Mouse (Mus musculus): ENCODE measurements around the gene Adprm. TPM values are rescaled to one million over a fixed set of nuclear protein-coding genes. Genes with fewer than 3 reads are reported as not detected.

Gene Adprm
- 8.3 and 21.9 TPM in 2 replicates for polyA plus RNA-seq (2012; rRNA removed; ENCODE audit: low replicate concordance)

GRCm38 (mm10) chr11:67052321-67052952 lies at the start of gene Adprm, which contains the start of gene Sco1:
Adprm (minus strand) TSS chr11:67052594.
Sco1 (plus strand) TSS chr11:67052670.

GRCm38 (mm10) chr11:67078000-67078399 lies 25.6 kb upstream of the Adprm start, which contains the start of gene Myh3:
Myh3 (plus strand) TSS chr11:67078300.

DNA sequence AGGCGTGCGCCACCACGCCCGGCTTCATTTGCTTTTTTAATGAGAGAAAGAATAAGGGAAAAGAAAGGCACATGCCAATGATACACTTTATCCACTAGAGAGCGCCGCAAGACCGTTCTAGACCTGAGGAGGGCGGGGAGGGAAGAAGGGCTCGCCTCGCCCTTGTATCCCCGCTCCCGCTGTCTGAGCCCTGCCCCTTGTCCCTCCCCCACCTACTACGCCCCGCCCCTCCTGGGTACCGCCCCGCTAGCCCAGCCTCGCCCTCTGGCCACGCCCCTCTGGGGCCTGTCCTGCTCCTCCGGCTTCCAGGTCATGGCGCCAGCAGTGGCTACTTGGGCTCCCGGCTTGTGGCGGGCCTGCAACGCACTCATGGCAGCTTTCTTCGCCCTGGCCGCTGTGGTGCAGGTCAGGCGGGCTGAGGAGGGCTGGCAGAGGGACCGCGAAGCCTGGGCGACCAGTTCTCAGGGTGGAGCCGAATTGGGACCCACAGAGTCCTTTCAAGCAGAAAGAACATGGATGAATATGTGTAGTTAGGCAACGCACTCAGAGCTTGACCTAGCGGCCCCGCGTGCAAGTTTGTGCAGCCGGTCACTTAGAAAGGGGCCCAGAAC lies 27.4 kb downstream of the Adprm start, which contains the start of gene Tmem220:
Gene Tmem220, plus strand, starts transcription at position 288 of the 611 bp plus-strand sequence.

Other genes with a start within 250 kb of the Adprm start
- 0.08 TPM in 1 of 2 replicates, not detected in the other for gene Pirt, start 140.6 kb downstream of the Adprm start, polyA plus RNA-seq (2012; rRNA removed; ENCODE audit: low replicate concordance)
- gene Tmem238l, start 96.0 kb downstream of the Adprm start, polyA plus RNA-seq (2012; rRNA removed; ENCODE audit: low replicate concordance): 0.25 and 0.79 TPM in 2 replicates
- gene Tmem220, start 27.4 kb downstream of the Adprm start, polyA plus RNA-seq (2012; rRNA removed; ENCODE audit: low replicate concordance): 1.7 and 4.3 TPM in 2 replicates
- gene Sco1, start 76 bp upstream of the Adprm start, polyA plus RNA-seq (2012; rRNA removed; ENCODE audit: low replicate concordance): 3.8 and 4.1 TPM in 2 replicates
- 0.06 TPM in 1 of 2 replicates, not detected in the other for gene Myh3, start 25.7 kb upstream of the Adprm start, polyA plus RNA-seq (2012; rRNA removed; ENCODE audit: low replicate concordance)
- 0.04 and 30.2 TPM in 2 replicates for gene Myh2, start 118.4 kb upstream of the Adprm start, polyA plus RNA-seq (2012; rRNA removed; ENCODE audit: low replicate concordance)
- 0.05 and 93.2 TPM in 2 replicates for gene Myh1, start 147.5 kb upstream of the Adprm start, polyA plus RNA-seq (2012; rRNA removed; ENCODE audit: low replicate concordance)
- gene Myh4, start 185.4 kb upstream of the Adprm start, polyA plus RNA-seq (2012; rRNA removed; ENCODE audit: low replicate concordance): 0.20 and 525 TPM in 2 replicates
- gene Myh8, start 224.5 kb upstream of the Adprm start, polyA plus RNA-seq (2012; rRNA removed; ENCODE audit: low replicate concordance): 0.07 TPM in 1 of 2 replicates, not detected in the other